Mouse (Mus musculus) colon, adult 2 months (tissue): ENCODE measurements around the gene Glipr1l2. TPM values are rescaled to one million over a fixed set of nuclear protein-coding genes. Genes with fewer than 3 reads are reported as not detected.

Source experiments
- polyA plus RNA-seq: library from polyadenylated mRNA; depleted of rRNA; stranded (reverse); fragments of >200 nt; gene quantifications from 2 replicates; pipeline ENCODE4 v1.2.3, GENCODE M21; 2012; rRNA removed

Gene Glipr1l2
- polyA plus RNA-seq: not detected in 2 replicates

DNA sequence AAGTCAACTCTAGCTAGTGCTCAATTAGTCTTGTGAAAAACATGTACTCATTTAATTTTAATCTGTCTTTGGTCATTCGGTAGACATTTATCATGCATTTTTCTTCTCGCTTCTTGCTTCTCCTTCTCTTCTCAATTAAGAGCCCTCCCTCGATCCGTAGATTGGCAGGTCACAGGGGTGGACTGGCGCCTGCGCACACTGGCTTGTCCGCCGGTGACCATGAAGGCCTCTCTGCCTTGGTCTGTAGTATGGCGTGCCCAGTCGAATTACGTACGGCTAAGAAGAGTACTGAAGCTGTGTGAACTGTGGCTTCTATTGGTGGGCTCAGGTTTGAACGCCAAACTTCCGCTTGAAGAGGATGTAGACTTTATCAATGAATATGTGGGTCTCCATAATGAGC lies at the start of gene Glipr1l2:
TSS of gene Glipr1l2 (plus strand) at position 198 of the 400 bp plus-strand sequence.

DNA sequence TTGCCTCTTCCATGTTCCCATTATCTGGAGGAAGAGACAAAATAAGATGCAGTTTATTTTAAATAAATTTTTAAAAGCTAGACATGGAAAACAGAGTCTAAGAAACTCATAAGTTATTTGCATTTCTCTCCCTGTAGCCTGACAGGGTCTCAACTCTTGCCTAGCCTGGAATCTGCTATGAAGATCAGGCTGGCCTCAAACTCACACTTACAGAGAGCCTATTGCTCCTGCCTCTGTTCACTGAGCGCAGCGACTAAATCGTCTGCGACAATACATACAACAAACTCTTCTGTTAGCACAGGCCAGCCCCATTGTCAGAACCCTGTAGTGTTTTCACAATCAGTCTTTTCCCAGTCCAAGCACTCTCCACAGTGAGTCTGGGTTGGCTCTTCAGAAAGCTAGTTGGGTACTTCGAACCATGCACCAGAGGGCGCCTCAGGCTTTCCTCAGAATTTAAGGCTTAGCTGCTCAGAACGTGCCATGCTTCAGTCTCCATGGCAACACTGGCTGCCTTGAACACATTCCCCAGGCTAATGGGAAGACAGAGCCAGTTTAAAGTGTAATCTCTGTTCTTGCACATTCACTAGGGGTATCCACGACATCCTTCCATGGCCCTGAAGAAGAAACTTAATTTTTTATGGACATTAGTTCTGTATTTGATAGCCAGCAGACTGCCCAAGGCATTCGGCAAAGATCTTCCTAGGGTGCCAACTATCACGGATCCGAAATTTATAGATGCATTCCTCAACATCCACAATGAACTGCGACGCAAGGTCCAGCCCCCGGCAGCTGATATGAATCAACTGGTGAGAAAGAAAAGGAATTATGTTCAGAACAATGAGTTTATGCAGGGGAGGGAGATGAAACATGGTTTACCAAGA lies 23.2 kb upstream of the Glipr1l2 start, which contains the start of gene Glipr1l1:
TSS of gene Glipr1l1 (plus strand) at position 488 of the 881 bp plus-strand sequence.

Other genes with a start within 250 kb of the Glipr1l2 start
- gene Krr1, start 110.7 kb upstream of the Glipr1l2 start, polyA plus RNA-seq: 2.6 and 2.8 TPM in 2 replicates
- 10.2 and 10.5 TPM in 2 replicates for gene Glipr1, start 80.7 kb upstream of the Glipr1l2 start, polyA plus RNA-seq
- gene Glipr1l1, start 23.2 kb upstream of the Glipr1l2 start, polyA plus RNA-seq: not detected in 2 replicates
- not detected in 2 replicates for gene Glipr1l3, start 77.0 kb downstream of the Glipr1l2 start, polyA plus RNA-seq
- gene Caps2, start 80.3 kb downstream of the Glipr1l2 start, polyA plus RNA-seq: not detected in 2 replicates
- gene Kcnc2, start 187.8 kb downstream of the Glipr1l2 start, polyA plus RNA-seq: 0.28 and 0.35 TPM in 2 replicates